Mouse (Mus musculus) forebrain, embryonic 15.5 days (tissue): ENCODE data around the gene Sptlc2. TPM values are rescaled to one million over a fixed set of nuclear protein-coding genes. Genes with fewer than 3 reads are reported as not detected.
"Not testable (repeated sequence)": the region's sequence is repeated elsewhere in the genome, so short reads cannot be mapped to it uniquely, and the experiment has no call there.

Experiments used
- ATAC-seq: fragments of 200-750 bp; cut with Nextera tagmentation; replicated peaks from 2 replicates; pipeline ENCODE4 v1.8.0; 2017; ENCODE audit warnings: mild to moderate bottlenecking, moderate TSS enrichment, moderate library complexity
- H3K27ac ChIP-seq: fragments of 300-500 bp; sonication (generic); replicated peaks from 2 replicates; pipeline ENCODE4 v1.5.1; 2015; ENCODE audit warnings: mild to moderate bottlenecking, inconsistent platforms
- H3K27me3 ChIP-seq: fragments of 300-500 bp; sonication (generic); 2 replicates; pipeline ENCODE4 v1.6.1; 2015; ENCODE audit warnings: inconsistent platforms
- H3K36me3 ChIP-seq: fragments of 300-500 bp; sonication (generic); 2 replicates; pipeline ENCODE4 v1.6.1; 2015; ENCODE audit warnings: mild to moderate bottlenecking, inconsistent platforms
- H3K4me1 ChIP-seq: fragments of 300-500 bp; sonication (generic); 2 replicates; pipeline ENCODE4 v1.6.1; 2015; ENCODE audit warnings: inconsistent platforms
- H3K4me2 ChIP-seq: fragments of 300-500 bp; sonication (generic); replicated peaks from 2 replicates; pipeline ENCODE4 v1.6.1; 2015; ENCODE audit warnings: mild to moderate bottlenecking, inconsistent platforms
- H3K4me3 ChIP-seq: fragments of 300-500 bp; sonication (generic); 2 replicates; pipeline ENCODE4 v1.5.1; 2015; ENCODE audit warnings: mild to moderate bottlenecking, inconsistent platforms
- H3K9ac ChIP-seq: fragments of 300-500 bp; sonication (generic); replicated peaks from 2 replicates; pipeline ENCODE4 v1.6.1; 2015; ENCODE audit warnings: mild to moderate bottlenecking, inconsistent platforms
- H3K9me3 ChIP-seq: fragments of 300-500 bp; sonication (generic); 2 replicates; pipeline ENCODE4 v1.6.1; 2016; ENCODE audit warnings: inconsistent platforms
- WGBS: fragments of 180-500 bp; shearing (Covaris S2); methylation state at CpG from one replicate; pipeline ENCODE4 v1.1.7; 2015; ENCODE audit warnings: mixed read lengths; 5-methylcytosine and 5-hydroxymethylcytosine counted together
- polyA plus RNA-seq: library from polyadenylated mRNA; unstranded; fragments of >200 nt; fragmentation: Nextera tagmentation; extraction: Ambion mirVana; gene quantifications from 2 replicates; pipeline ENCODE4 v1.2.1, GENCODE M21; 2015

The Sptlc2 gene
- polyA plus RNA-seq, 1 experiment from 2014 or later: 68.3 TPM

- no peak overlapping the region for H3K27ac ChIP-seq
- H3K4me3 ChIP-seq: no peak overlapping the region
- 60% methylated on average over 7 of the region's 7 CpGs for WGBS
- no peaks in the 10 kb centered on the region for H3K9me3 ChIP-seq
- H3K36me3 ChIP-seq: no peaks in the 10 kb centered on the region
- no peaks in the 10 kb centered on the region for H3K4me1 ChIP-seq
- no peak for ATAC-seq
- no peak overlapping the region for H3K4me2 ChIP-seq
- no peaks in the 10 kb centered on the region for H3K27me3 ChIP-seq
- H3K9ac ChIP-seq: no peak overlapping the region
Measured at GRCm38 (mm10) chr12:87283706-87284105, 104.4 kb downstream of the Sptlc2 start.

- 99% methylated on average over 4 of the region's 4 CpGs for WGBS
- no peaks in the 10 kb centered on the region for H3K4me1 ChIP-seq
Measured at GRCm38 (mm10) chr12:87282743-87283142, 105.4 kb downstream of the Sptlc2 start.

GRCm38 (mm10) chr12:87281766-87282165, 106.4 kb downstream of the Sptlc2 start:
- H3K27ac ChIP-seq: no peak overlapping the region
- no peak for ATAC-seq
- no peaks in the 10 kb centered on the region for H3K4me1 ChIP-seq
- H3K27me3 ChIP-seq: no peaks in the 10 kb centered on the region
- WGBS: 87% methylated on average over 1 of the region's 1 CpGs
- H3K9ac ChIP-seq: no peak overlapping the region
- no peaks in the 10 kb centered on the region for H3K9me3 ChIP-seq
- no peak overlapping the region for H3K4me3 ChIP-seq
- no peaks in the 10 kb centered on the region for H3K36me3 ChIP-seq
- no peak overlapping the region for H3K4me2 ChIP-seq

More at GRCm38 (mm10) chr12:87282743-87283142, 105.4 kb downstream of the Sptlc2 start:
- Histone ChIP-seq H3K4me3 (no peak overlapping the region), H3K27ac (no peak overlapping the region), H3K27me3 (no peaks in the 10 kb centered on the region), H3K36me3 (no peaks in the 10 kb centered on the region), H3K9ac (no peak overlapping the region), H3K9me3 (no peaks in the 10 kb centered on the region), H3K4me2 (no peak overlapping the region)
- ATAC-seq: no peak

GRCm38 (mm10) chr12:87279879-87280278, 108.3 kb downstream of the Sptlc2 start:
- no peak overlapping the region for H3K9ac ChIP-seq
- H3K27me3 ChIP-seq: no peaks in the 10 kb centered on the region
- no peaks in the 10 kb centered on the region for H3K9me3 ChIP-seq
- H3K4me3 ChIP-seq: no peak overlapping the region
- H3K36me3 ChIP-seq: peaks cover 16% of the 10 kb centered on the region
- no peak overlapping the region for H3K27ac ChIP-seq
- no peaks in the 10 kb centered on the region for H3K4me1 ChIP-seq
- no peak overlapping the region for H3K4me2 ChIP-seq
- no peak for ATAC-seq
- 42% methylated on average over 14 of the region's 14 CpGs for whole genome bisulfite sequencing

GRCm38 (mm10) chr12:87279350-87279749, 108.8 kb downstream of the Sptlc2 start:
- Histone ChIP-seq H3K9me3 (no peaks in the 10 kb centered on the region), H3K36me3 (peaks cover 21% of the 10 kb centered on the region), H3K4me3 (no peak overlapping the region), H3K27me3 (no peaks in the 10 kb centered on the region), H3K27ac (no peak overlapping the region), H3K9ac (no peak overlapping the region), H3K4me1 (no peaks in the 10 kb centered on the region), H3K4me2 (no peak overlapping the region)
- WGBS: 69% methylated on average over 3 of the region's 3 CpGs
- ATAC-seq: no peak

- no peak overlapping the region for H3K4me3 ChIP-seq
- no peak overlapping the region for H3K27ac ChIP-seq
- no peak overlapping the region for H3K4me2 ChIP-seq
- no peak overlapping the region for H3K9ac ChIP-seq
- no peaks in the 10 kb centered on the region for H3K27me3 ChIP-seq
- H3K4me1 ChIP-seq: no peaks in the 10 kb centered on the region
- H3K36me3 ChIP-seq: peaks cover 31% of the 10 kb centered on the region
- 21% methylated on average over 6 of the region's 6 CpGs for WGBS
- H3K9me3 ChIP-seq: no peaks in the 10 kb centered on the region
- ATAC-seq: no peak
Measured at GRCm38 (mm10) chr12:87278118-87278730, 109.9 kb downstream of the Sptlc2 start.

- H3K4me1 ChIP-seq, H3K27ac ChIP-seq, ATAC-seq, H3K4me3 ChIP-seq, H3K9ac ChIP-seq, H3K9me3 ChIP-seq, H3K4me2 ChIP-seq, H3K27me3 ChIP-seq: not testable (repeated sequence)
- WGBS: 82% methylated on average over 4 of the region's 4 CpGs
- peaks cover 41% of the 10 kb centered on the region for H3K36me3 ChIP-seq
Measured at GRCm38 (mm10) chr12:87277251-87277650, 110.9 kb downstream of the Sptlc2 start.

GRCm38 (mm10) chr12:87274853-87275831, 113.0 kb downstream of the Sptlc2 start:
- H3K36me3 ChIP-seq: peaks cover 61% of the 10 kb centered on the region
- H3K4me3 ChIP-seq: no peak overlapping the region
- no peaks in the 10 kb centered on the region for H3K27me3 ChIP-seq

GRCm38 (mm10) chr12:87267682-87268081, 120.5 kb downstream of the Sptlc2 start:
- peak overlapping the region; percentile 92 for H3K9ac ChIP-seq

More at GRCm38 (mm10) chr12:87274853-87275831, 113.0 kb downstream of the Sptlc2 start:
- ATAC-seq: no peak
- no peak overlapping the region for H3K27ac ChIP-seq
- H3K9ac ChIP-seq: no peak overlapping the region
- no peaks in the 10 kb centered on the region for H3K9me3 ChIP-seq
- no peaks in the 10 kb centered on the region for H3K4me1 ChIP-seq
- no peak overlapping the region for H3K4me2 ChIP-seq
- 91% methylated on average over 9 of the region's 9 CpGs for WGBS

GRCm38 (mm10) chr12:87266827-87267603, 121.1 kb downstream of the Sptlc2 start:
- no peaks in the 10 kb centered on the region for H3K27me3 ChIP-seq
- WGBS: under 1% methylated on average over 31 of the region's 31 CpGs
- H3K36me3 ChIP-seq: peaks cover 40% of the 10 kb centered on the region
- peak; percentile 60 for ATAC-seq
- H3K4me1 ChIP-seq: peaks cover 31% of the 10 kb centered on the region
- peak overlapping the region; percentile 78 for H3K4me3 ChIP-seq
- peak overlapping the region; percentile 92 for H3K9ac ChIP-seq
- peak overlapping the region; percentile 93 for H3K27ac ChIP-seq
- H3K9me3 ChIP-seq: no peaks in the 10 kb centered on the region
- peak overlapping the region; percentile 96 for H3K4me2 ChIP-seq

More at GRCm38 (mm10) chr12:87267682-87268081, 120.5 kb downstream of the Sptlc2 start:
- whole genome bisulfite sequencing: 13% methylated on average over 4 of the region's 4 CpGs
- H3K4me2 ChIP-seq: peak overlapping the region; percentile 96
- no peak for ATAC-seq
- no peaks in the 10 kb centered on the region for H3K9me3 ChIP-seq
- H3K4me1 ChIP-seq: peaks cover 31% of the 10 kb centered on the region
- H3K4me3 ChIP-seq: peak overlapping the region; percentile 78
- H3K27me3 ChIP-seq: no peaks in the 10 kb centered on the region
- H3K27ac ChIP-seq: no peak overlapping the region
- H3K36me3 ChIP-seq: peaks cover 42% of the 10 kb centered on the region

GRCm38 (mm10) chr12:87266108-87266826, 121.9 kb downstream of the Sptlc2 start, which contains the start of the genes Vipas39 and Ahsa1:
Gene Vipas39, minus strand, starts transcription at chr12:87266256.
Gene Ahsa1, plus strand, starts transcription at chr12:87266479.
- H3K9ac ChIP-seq: peak within 1 kb of the TSS; percentile 92
- no peaks in the 10 kb centered on the region for H3K27me3 ChIP-seq
- H3K4me1 ChIP-seq: peaks cover 31% of the 10 kb centered on the region
- H3K4me3 ChIP-seq: peak within 1 kb of the TSS; percentile 78
- WGBS: under 1% methylated on average over 31 of the region's 31 CpGs
- ATAC-seq: peak; percentile 98
- H3K9me3 ChIP-seq: no peaks in the 10 kb centered on the region
- H3K4me2 ChIP-seq: peak within 1 kb of the TSS; percentile 96
- peak within 1 kb of the TSS; percentile 93 for H3K27ac ChIP-seq
- peaks cover 41% of the 10 kb centered on the region for H3K36me3 ChIP-seq
